Mouse (Mus musculus): Measurements from ENCODE around the gene Nckap1.

GRCm38 (mm10) chr2:80599850-80600249 lies 18.7 kb upstream of the Nckap1 start:
- TF ChIP-seq CTCF (IDR thresholded peaks at IDR 0.05; ENCODE audit: low read depth) (no peak), EP300 (IDR thresholded peaks at IDR 0.05; ENCODE audit: low read depth) (no peak)

Data from heart, postnatal 0 days (tissue).